Mouse (Mus musculus) kidney, adult 18-20 months (tissue): Measurements from ENCODE around the gene Soat1.
"Not testable (repeated sequence)": the region's sequence is repeated elsewhere in the genome, so short reads cannot be mapped to it uniquely, and the experiment has no call there.

Experiments
- DNase-seq: peaks from one replicate; pipeline ENCODE4 v3.0.0; 2021

The Soat1 gene

DNA sequence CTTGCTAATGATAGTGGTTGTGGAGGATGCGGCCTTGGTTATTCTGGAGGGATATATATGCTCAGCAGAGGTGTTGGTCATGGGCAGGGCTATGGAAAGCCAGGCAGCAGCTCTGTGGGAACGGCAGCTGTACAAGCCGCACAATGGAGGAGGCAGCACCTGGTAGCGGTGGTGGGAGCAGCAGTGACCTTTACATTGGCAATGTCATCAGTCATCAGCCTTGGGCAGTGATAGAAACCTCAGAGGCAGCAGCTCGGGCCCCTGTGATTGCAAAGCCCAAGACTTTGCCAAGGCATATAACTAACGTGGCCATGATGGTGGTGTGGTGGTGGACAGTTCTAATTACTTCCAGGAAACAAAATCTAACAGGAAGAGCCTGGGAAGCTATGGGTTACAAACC is 50.6 kb downstream of the Soat1 start:
- no peak for DNase-seq

DNA sequence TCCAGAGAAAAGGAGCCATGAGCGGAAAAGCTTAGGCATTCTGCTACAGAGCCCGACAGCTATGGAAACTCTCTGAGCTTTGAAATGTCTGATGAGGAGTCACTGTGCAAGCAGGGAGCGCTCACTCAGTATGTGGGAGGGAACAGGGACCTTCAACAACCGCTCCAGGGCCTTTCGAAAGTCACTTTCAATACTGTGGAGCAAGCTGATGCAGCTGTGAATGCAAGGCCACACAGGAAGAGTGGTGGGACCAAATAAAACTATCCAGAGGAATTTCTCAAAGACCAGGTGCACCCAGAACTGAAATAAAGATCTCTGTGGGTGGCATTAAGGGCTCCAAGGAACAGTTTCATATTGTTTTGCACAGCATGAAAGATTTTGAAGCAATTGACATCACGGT is 51.3 kb downstream of the Soat1 start:
- no peak for DNase-seq

DNA sequence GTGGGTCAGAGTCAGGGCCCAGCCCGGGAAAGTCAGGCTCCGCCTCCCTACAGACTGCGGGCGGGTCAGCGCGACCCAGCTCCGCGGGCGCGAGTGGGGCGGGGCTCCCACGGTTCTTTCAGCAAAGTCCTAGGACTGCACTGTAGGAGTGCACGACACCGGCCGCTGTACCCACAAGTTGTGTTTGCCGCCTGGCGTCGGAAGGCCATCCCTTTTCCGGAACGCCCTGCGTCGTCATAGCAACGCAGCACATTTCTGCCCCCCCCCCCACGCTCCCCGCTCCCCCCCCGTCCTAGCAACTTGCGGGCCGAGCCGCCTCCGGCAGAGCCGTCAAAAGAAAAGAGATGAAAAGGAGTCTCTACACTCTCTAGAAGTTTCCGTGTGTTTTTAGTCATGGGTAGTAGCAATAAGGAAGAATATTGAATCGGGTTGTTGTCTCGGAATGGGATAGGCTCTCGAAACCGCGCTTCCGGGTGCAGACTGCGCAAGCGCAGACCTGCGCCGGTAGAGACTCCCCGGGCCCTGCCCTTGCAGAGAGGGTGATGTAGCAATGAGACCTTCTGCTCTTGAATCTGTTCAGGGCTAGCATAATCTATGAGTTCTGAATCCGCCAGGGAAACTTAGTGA is 53.3 kb downstream of the Soat1 start, which contains the start of gene Axdnd1:
TSS of gene Axdnd1 (minus strand) at position 489 of the 627 bp plus-strand sequence.
- peak; percentile 88 for DNase-seq

DNA sequence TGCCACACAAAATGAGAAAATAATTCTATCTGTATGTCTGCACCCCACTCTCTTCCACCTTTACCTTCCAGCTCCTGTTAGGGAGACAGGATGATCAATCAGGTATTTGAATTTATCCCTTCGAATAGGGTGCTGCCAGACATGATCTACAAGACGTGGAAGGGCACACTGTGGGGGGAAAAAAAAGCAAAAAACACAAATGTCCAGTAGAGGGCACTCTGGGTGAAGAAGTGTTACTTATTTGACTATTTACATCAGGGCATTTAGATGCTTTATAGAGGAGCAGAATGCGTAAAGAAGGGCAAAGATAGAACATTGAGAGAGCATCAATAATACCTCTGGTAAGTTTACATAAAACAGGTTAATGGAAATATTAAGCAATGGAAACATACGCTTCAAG is 56.0 kb downstream of the Soat1 start:
- peak; percentile 30 for DNase-seq

DNA sequence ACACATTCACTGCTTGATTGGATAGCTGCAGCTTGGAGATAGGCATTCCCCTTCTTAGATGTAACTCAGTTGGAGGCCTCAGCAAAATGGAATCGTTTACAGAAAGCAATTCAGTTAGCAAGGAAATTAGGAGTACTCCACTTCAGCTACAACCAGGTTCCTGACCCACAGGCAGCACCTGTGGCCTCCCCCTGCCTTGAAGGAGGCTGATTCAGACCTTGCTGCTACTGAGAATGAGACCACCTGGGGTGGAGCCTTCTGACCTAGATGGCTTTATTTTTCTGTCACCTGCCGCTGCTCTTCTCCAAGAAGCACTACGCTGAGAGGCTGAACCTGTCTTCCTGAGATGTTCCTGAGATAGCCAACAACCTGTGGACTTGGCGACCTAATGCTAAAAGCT is 65.6 kb downstream of the Soat1 start:
- no peak for DNase-seq

DNA sequence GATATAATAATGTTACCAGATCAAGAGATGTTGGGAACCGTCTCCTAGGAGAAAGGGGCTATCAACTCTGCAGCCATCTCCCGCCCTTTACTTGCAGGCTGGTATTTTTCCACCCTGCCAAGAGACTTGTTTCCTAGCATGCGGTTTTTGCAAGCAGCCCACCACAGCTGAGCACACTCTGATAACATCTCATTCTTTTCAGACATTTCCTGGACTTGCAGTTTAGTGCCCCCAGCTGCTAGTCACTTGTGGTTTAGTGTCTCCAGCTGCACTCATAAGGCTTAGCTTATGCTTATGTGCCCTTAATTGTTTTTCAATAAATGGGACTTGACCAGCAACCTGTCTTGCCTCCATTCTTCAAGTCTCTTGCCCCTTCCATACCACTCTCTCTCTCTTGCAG is 66.1 kb downstream of the Soat1 start:
- no peak for DNase-seq

DNA sequence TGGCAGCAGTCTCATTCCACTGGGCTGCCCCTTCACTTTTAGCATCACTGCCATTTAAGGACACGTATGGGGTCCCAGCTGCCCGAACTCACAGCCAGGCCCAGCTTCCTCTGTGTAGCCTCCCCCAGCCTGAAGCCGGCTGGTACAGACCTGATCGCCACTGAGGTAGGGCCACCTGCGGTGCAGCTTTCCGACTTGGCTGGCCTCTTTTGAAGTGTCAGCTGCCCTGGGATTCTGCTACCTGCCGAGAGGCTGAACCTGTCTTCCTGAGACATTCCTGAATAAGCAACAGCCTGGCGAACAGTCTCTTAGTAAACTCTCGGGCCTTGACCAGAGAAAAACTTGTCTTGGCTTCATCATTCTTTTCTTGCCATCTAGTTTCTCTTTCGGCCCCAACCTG is 70.9 kb downstream of the Soat1 start:
- no peak for DNase-seq

DNA sequence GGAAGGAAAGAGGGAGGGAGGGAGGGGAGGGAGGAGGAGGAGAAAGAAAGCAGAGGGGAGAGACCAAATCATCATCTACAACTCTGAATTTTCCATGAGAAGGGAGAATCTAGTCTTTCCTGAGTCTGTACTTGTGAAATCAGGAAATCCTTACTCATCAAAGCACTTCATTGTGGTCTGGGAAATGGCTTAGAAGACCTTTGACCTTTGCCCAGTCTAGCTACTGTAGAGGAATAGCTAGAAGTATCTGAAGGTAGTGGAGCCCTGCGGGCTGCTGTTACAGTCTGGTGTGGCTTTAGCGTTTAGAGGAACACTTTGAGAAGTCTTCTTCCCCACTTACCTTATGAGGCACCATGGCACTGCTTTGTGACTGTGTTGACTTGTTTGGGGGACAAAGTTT is 71.6 kb downstream of the Soat1 start:
- no peak for DNase-seq

DNA sequence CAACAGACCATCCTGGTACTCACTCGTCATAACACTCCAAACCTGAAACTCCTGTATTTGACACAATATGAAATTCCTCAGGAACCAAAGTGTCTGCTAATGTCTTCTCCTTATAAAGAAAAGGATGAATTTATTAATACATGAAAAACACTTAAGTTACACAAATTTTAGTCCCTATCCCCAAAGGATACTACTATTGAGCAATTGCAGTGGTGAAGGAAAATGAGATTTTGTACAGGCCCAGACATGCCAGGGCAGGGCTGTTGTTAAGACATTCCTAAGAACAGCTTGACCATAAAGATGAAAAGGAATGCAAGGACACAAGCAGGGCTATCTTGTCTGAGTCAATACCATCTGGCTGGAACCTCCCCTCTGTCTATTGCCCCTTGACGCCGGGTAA is 74.0 kb downstream of the Soat1 start:
- DNase-seq: not testable (repeated sequence)

DNA sequence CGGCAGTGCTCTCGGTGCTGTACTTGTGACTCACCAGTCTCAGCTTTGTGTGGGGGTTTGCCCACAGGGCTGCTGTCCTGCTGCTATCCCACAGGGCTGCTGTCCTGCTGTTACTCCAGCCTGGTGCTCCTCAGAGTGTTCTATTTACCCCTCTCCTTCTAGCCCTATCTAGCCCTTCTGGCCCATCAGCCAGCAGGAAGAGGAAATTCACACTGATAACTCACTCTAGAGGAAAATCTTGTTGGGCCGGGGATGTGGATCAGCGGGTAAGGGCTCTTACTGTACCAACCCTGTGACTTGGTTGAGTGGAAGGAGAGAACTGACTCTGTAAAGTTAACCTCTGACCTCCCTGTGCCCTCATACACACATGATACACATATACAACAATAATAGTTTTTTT is 81.0 kb downstream of the Soat1 start:
- DNase-seq: no peak

DNA sequence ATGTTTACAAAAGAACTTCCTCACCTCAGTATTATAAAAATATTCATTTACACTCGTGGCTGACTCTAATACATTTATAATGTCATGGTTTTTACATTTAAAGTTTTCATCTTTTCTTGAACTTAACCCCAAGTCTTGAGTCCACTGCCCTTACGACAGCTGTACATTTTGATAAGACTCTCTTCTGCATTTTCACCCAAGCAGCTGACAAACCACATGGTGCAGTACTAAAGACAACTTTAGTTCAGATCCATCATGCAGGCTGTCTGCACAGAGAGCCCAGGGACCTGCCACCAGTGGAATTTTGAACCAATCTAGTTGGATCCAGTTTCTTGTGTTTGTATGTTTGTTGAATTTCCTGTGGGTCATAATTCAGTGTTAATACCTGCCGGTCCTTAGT is 87.3 kb downstream of the Soat1 start:
- DNase-seq: no peak

DNA sequence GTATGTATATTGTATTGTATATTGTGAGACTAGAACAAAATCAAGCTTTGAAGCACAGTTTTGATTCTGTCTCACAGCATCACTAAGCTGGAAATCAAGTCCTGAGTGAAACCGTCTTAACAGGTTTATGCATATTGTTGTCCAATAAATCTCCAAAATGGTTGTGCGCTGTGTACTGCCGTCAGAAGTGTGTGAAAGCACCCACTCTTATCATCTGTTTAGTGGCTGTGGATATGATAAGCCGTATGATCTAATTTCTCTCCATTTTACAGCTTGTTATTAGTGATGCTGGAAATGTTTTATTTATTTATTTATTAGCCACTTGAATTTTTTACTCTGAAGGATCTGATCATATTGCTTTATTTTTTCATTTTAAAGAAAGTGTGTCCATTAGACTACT is 87.9 kb downstream of the Soat1 start:
- DNase-seq: no peak

DNA sequence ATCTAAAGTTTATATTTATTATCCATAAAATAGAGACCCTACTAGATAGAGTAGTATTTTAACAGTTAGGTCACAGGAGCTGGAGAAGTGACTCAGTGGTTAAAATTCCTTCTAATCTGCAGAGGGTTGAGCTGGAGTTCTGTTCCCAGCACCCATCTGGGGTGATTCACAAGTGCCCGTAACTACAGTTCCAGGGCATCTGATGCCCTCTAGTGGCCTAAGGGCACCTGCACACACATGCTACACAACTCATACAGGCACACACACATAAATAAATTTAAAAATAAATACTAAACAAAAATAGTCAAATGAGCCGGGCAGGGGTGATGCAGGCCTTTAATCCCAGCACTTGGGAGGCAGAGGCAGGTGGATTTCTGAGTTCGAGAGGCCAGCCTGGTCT is 92.9 kb downstream of the Soat1 start:
- no peak for DNase-seq
